Mouse (Mus musculus) MEL (cell line): Measurements from ENCODE around the gene Wdr78. TPM values are rescaled to one million over a fixed set of nuclear protein-coding genes. Genes with fewer than 3 reads are reported as not detected.
A peak's percentile ranks its signal among the peaks of the same experiment; 100 is the strongest.

Source experiments
- DNase-seq: peaks from one replicate; pipeline ENCODE4 v3.0.0; 2011; ENCODE audit warnings: low read depth, low spot score
- H3K27ac ChIP-seq: 2 replicates; pipeline ENCODE4 v1.5.1; 2012; ENCODE audit warnings: low read depth, mild to moderate bottlenecking, control low read depth, low read length, moderate library complexity; ENCODE audit not compliant: control insufficient read depth
- H3K27me3 ChIP-seq, 2 experiments: fragments of 150-350 bp in 1 of 2; sonication (generic) in 1 of 2; 2 replicates each; pipeline ENCODE4 v1.6.1; 2012; ENCODE audit warnings: low read length in 2 of 2, mild to moderate bottlenecking in 2 of 2, improper control_type of control experiment in 1 of 2, moderate library complexity in 1 of 2; ENCODE audit not compliant: insufficient read depth in 2 of 2, control insufficient read depth in 1 of 2
- H3K36me3 ChIP-seq, 2 experiments: 2 replicates each; pipeline ENCODE4 v1.6.1; 2012 to 2014; ENCODE audit warnings: low read length in 2 of 2, improper control_type of control experiment in 1 of 2, inconsistent platforms in 1 of 2, mild to moderate bottlenecking in 1 of 2; ENCODE audit not compliant: insufficient read depth in 2 of 2, control insufficient read depth in 1 of 2
- H3K4me1 ChIP-seq, 2 experiments: fragments of 150-350 bp in 1 of 2; sonication (generic) in 1 of 2; 2 replicates each; pipeline ENCODE4 v1.6.1; 2012; ENCODE audit warnings: low read length in 2 of 2, improper control_type of control experiment in 1 of 2, mild to moderate bottlenecking in 1 of 2; ENCODE audit not compliant: insufficient read depth in 2 of 2, control insufficient read depth in 1 of 2
- H3K4me3 ChIP-seq, 2 experiments: fragments of 150-350 bp in 1 of 2; sonication (generic) in 1 of 2; 2 replicates each; pipeline ENCODE4 v1.5.1; 2012; ENCODE audit warnings: low read depth in 2 of 2, low read length in 2 of 2, mild to moderate bottlenecking in 2 of 2, moderate library complexity in 2 of 2, control low read depth in 1 of 2, improper control_type of control experiment in 1 of 2; ENCODE audit not compliant: control insufficient read depth in 1 of 2, insufficient read depth in 1 of 2
- H3K79me2 ChIP-seq: 2 replicates; pipeline ENCODE4 v1.6.1; 2012; ENCODE audit warnings: mild to moderate bottlenecking, low read length, moderate library complexity; ENCODE audit not compliant: control insufficient read depth, poor library complexity, insufficient read depth
- H3K9ac ChIP-seq: 2 replicates; pipeline ENCODE4 v1.6.1; 2012; ENCODE audit warnings: low read depth, mild to moderate bottlenecking, control low read depth, low read length, moderate library complexity; ENCODE audit not compliant: control insufficient read depth, poor library complexity, severe bottlenecking
- H3K9me3 ChIP-seq: fragments of 150-350 bp; sonication (generic); replicated peaks from 2 replicates; pipeline ENCODE4 v1.6.1; 2012; ENCODE audit warnings: mild to moderate bottlenecking, low read length, improper control_type of control experiment, moderate library complexity; ENCODE audit not compliant: insufficient read depth
- BHLHE40 ChIP-seq: IDR thresholded peaks from 2 replicates; pipeline ENCODE4 v1.6.1; 2012; ENCODE audit warnings: low read depth, mild to moderate bottlenecking, inconsistent platforms, low read length, improper control_type of control experiment, borderline replicate concordance
- CHD1 ChIP-seq: IDR thresholded peaks from 2 replicates; pipeline ENCODE4 v1.6.1; 2012; ENCODE audit warnings: low read depth, mild to moderate bottlenecking, inconsistent platforms, low read length, improper control_type of control experiment
- ETS1 ChIP-seq: IDR thresholded peaks from 2 replicates; pipeline ENCODE4 v1.6.1; 2012; ENCODE audit warnings: low read depth, mild to moderate bottlenecking, inconsistent platforms, low read length, improper control_type of control experiment, moderate library complexity
- GABPA ChIP-seq: IDR thresholded peaks from 2 replicates; pipeline ENCODE4 v1.6.1; 2012; ENCODE audit warnings: low read depth, mild to moderate bottlenecking, inconsistent platforms, low read length, improper control_type of control experiment, moderate library complexity
- GATA1 ChIP-seq: IDR thresholded peaks from 2 replicates; pipeline ENCODE4 v1.6.1; 2011; ENCODE audit warnings: low read depth, low read length, improper control_type of control experiment
- JUND ChIP-seq: IDR thresholded peaks from 2 replicates; pipeline ENCODE4 v1.6.1; 2011; ENCODE audit warnings: low read depth, mild to moderate bottlenecking, improper control_type of control experiment, low read length
- KAT2A ChIP-seq: conservative IDR thresholded peaks from 2 replicates; pipeline ENCODE4 v1.6.1; 2012; ENCODE audit warnings: low read depth, low read length, improper control_type of control experiment, inconsistent platforms
- MYC ChIP-seq: IDR thresholded peaks from 2 replicates; pipeline ENCODE4 v1.6.1; 2011; ENCODE audit warnings: low read depth, mild to moderate bottlenecking, low read length, improper control_type of control experiment, moderate library complexity
- NRF1 ChIP-seq: IDR thresholded peaks from 2 replicates; pipeline ENCODE4 v1.6.1; 2014; ENCODE audit warnings: low read depth, mild to moderate bottlenecking, inconsistent platforms, low read length, improper control_type of control experiment, moderate library complexity; ENCODE audit not compliant: poor library complexity, insufficient read depth, severe bottlenecking
- POLR2A ChIP-seq, 2 experiments: IDR thresholded peaks; 2 replicates each; pipeline ENCODE4 v1.6.1; 2011 to 2012; ENCODE audit warnings: low read length in 2 of 2, mild to moderate bottlenecking in 2 of 2, control low read depth in 1 of 2, improper control_type of control experiment in 1 of 2, low read depth in 1 of 2, moderate library complexity in 1 of 2; ENCODE audit not compliant: control insufficient read depth in 1 of 2, insufficient read depth in 1 of 2, poor library complexity in 1 of 2
- POLR2AphosphoS2 ChIP-seq: IDR thresholded peaks from 2 replicates; pipeline ENCODE4 v1.6.1; 2011; ENCODE audit warnings: low read length, improper control_type of control experiment
- POLR2AphosphoS5 ChIP-seq: IDR thresholded peaks from 2 replicates; pipeline ENCODE4 v1.6.1; 2012; ENCODE audit warnings: low read depth, borderline replicate concordance, mild to moderate bottlenecking, inconsistent platforms, low read length, moderate library complexity, mixed read lengths
- RAD21 ChIP-seq: IDR thresholded peaks from 2 replicates; pipeline ENCODE4 v1.6.1; 2011; ENCODE audit warnings: mild to moderate bottlenecking, low read depth, low read length, improper control_type of control experiment
- SMC3 ChIP-seq: IDR thresholded peaks from 2 replicates; pipeline ENCODE4 v1.6.1; 2011; ENCODE audit warnings: low read depth, low read length, improper control_type of control experiment
- TBP ChIP-seq: IDR thresholded peaks from 2 replicates; pipeline ENCODE4 v1.8.0; 2011; ENCODE audit warnings: low read depth, low read length, improper control_type of control experiment
- TCF12 ChIP-seq: IDR thresholded peaks from 2 replicates; pipeline ENCODE4 v1.6.1; 2014; ENCODE audit warnings: low read depth, mild to moderate bottlenecking, inconsistent platforms, low read length, improper control_type of control experiment, moderate library complexity
- ZC3H11A ChIP-seq: IDR thresholded peaks from 2 replicates; pipeline ENCODE4 v1.6.1; 2012; ENCODE audit warnings: low read depth, mild to moderate bottlenecking, inconsistent platforms, low read length, improper control_type of control experiment
- ZKSCAN1 ChIP-seq: IDR thresholded peaks from 2 replicates; pipeline ENCODE4 v1.6.1; 2012; ENCODE audit warnings: low read depth, mild to moderate bottlenecking, inconsistent platforms, low read length, improper control_type of control experiment, moderate library complexity
- ZMIZ1 ChIP-seq: IDR thresholded peaks from 2 replicates; pipeline ENCODE4 v1.6.1; 2012; ENCODE audit warnings: low read depth, mild to moderate bottlenecking, inconsistent platforms, low read length, improper control_type of control experiment, moderate library complexity
- ZNF384 ChIP-seq: IDR thresholded peaks from 2 replicates; pipeline ENCODE4 v1.6.1; 2012; ENCODE audit warnings: low read depth, mild to moderate bottlenecking, inconsistent platforms, low read length, improper control_type of control experiment
- polyA plus RNA-seq, 2 experiments: library from polyadenylated mRNA; stranded (reverse) in 1 of 2; unstranded in 1 of 2; fragments of >175 nt in 1 of 2; fragments of >200 nt in 1 of 2; gene quantifications; 2 replicates each; pipeline versions ENCODE4 v1.2.1 to v1.2.4; 2012; ENCODE audit warnings: low replicate concordance in 2 of 2, low read depth in 1 of 2; ENCODE audit not compliant: insufficient read length in 2 of 2, insufficient read depth in 1 of 2, missing spikeins in 1 of 2
- total RNA-seq: library from RNA; depleted of rRNA; stranded (reverse); fragments of 300-350 nt; gene quantifications from 2 replicates; pipeline ENCODE4 v1.2.3, GENCODE M21; 2012

Wdr78 gene
- total and polyA plus RNA-seq, 3 experiments = 0.77 to 1.2 TPM; not detected in 1

- no peaks in the 10 kb centered on the region for H3K36me3 ChIP-seq
- H3K79me2 ChIP-seq = no peaks in the 10 kb centered on the region
- H3K27ac ChIP-seq = no peak overlapping the region
- no peaks in the 10 kb centered on the region for H3K27me3 ChIP-seq
- H3K4me1 ChIP-seq = no peaks in the 10 kb centered on the region
- H3K9me3 ChIP-seq = no peaks in the 10 kb centered on the region
- peak; percentile 8 for DNase-seq
- H3K4me3 ChIP-seq = no peak overlapping the region
- no peak overlapping the region for H3K9ac ChIP-seq
- no peak for TF ChIP-seq CHD1
- no peak for TF ChIP-seq RAD21
- TF ChIP-seq TCF12 = no peak
- TF ChIP-seq ZKSCAN1 = no peak
- no peak for TF ChIP-seq MYC
- TF ChIP-seq ZC3H11A = no peak
Observed at GRCm38 (mm10) chr4:103039838-103040191, 74.5 kb downstream of the Wdr78 start.

GRCm38 (mm10) chr4:103039103-103039837, 75.1 kb downstream of the Wdr78 start:
- Histone ChIP-seq H3K36me3 (no peaks in the 10 kb centered on the region), H3K27ac (no peak overlapping the region), H3K4me3 (no peak overlapping the region), H3K9ac (no peak overlapping the region), H3K79me2 (no peaks in the 10 kb centered on the region), H3K27me3 (no peaks in the 10 kb centered on the region), H3K4me1 (no peaks in the 10 kb centered on the region), H3K9me3 (no peaks in the 10 kb centered on the region)
- DNase-seq = no peak
- no peak for TF ChIP-seq ZNF384

GRCm38 (mm10) chr4:103028177-103029088, 85.9 kb downstream of the Wdr78 start:
- H3K36me3 ChIP-seq = no peaks in the 10 kb centered on the region
- no peaks in the 10 kb centered on the region for H3K27me3 ChIP-seq
- no peak overlapping the region for H3K4me3 ChIP-seq
- no peak overlapping the region for H3K9ac ChIP-seq
- no peaks in the 10 kb centered on the region for H3K79me2 ChIP-seq
- DNase-seq = no peak
- no peak for TF ChIP-seq TCF12
- no peak for TF ChIP-seq MYC
- TF ChIP-seq ETS1 = no peak
- no peak for TF ChIP-seq ZMIZ1
- TF ChIP-seq GABPA = no peak
- no peak for TF ChIP-seq POLR2A (IDR thresholded peaks at IDR 0.05; ENCODE audit: control insufficient read depth in 1 of 2, insufficient read depth in 1 of 2, low read depth in 1 of 2, low read length in 2 of 2, poor library complexity in 1 of 2)
- no peak for TF ChIP-seq BHLHE40
- no peak for TF ChIP-seq ZKSCAN1
- no peak for TF ChIP-seq GATA1
- TF ChIP-seq SMC3 = no peak
- TF ChIP-seq POLR2AphosphoS2 = no peak
- no peak for TF ChIP-seq POLR2AphosphoS5
- no peak for TF ChIP-seq TBP
- TF ChIP-seq JUND = no peak
- TF ChIP-seq KAT2A = no peak
- TF ChIP-seq NRF1 = no peak
- no peak overlapping the region for H3K27ac ChIP-seq
- H3K4me1 ChIP-seq = no peaks in the 10 kb centered on the region
- no peaks in the 10 kb centered on the region for H3K9me3 ChIP-seq
